13 mouse cellular contexts compared by ENCODE assay signal in the genomic region with DNA sequence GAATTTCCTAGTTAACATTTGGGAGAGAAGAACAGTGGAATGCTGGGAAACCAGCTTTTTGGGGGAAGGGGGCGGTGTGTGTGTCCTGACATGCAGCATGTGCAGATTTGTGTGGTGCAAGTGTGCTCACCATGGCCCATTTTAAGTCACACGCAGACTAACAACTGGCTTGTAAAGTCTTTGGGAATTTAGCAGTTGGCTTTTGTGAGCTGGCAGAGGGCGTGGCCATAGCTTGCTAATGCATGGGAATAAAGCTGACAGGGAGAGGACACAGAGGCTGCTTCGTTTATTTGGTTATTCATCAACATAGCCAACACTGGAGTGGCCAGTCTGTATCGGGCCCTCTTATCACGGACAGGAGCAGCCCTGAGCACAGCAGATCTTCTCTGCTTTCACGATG.
A peak's percentile ranks its signal among the peaks of the same experiment; 100 is the strongest.
DNase-seq lines count a peak whose midpoint lies in the region; ATAC-seq and TF ChIP-seq lines count a peak whose summit lies in the region.
"Had no signal": no experiment of that assay in that cellular context is flagged by ENCODE, and none has a peak within 500 bp of the region (broad histone marks: within the 10 kb centered on the region; RNA-seq: fewer than 3 reads in every experiment).

No protein-coding gene starts in this region.

- peak overlapping the region; percentile 40; the same call in 1 of the 2 replicates for H3K4me2 ChIP-seq in lung, postnatal 0 days (replicated peaks; ENCODE audit: low read depth, low read length)
- H3K4me2 ChIP-seq in kidney, embryonic 15.5 days, result peak overlapping the region; percentile 54

- no peak for TF ChIP-seq CTCF in lung, postnatal 0 days (IDR thresholded peaks at IDR 0.05)
- no peak for TF ChIP-seq CTCF in small intestine, adult 2 months (IDR thresholded peaks at IDR 0.05; ENCODE audit: extremely low read depth, insufficient read length, insufficient replicate concordance, low read depth, low read length)
- no peak for TF ChIP-seq CTCF in cerebellum, adult 2 months (IDR thresholded peaks at IDR 0.05; ENCODE audit: borderline replicate concordance, insufficient read depth, low read depth, low read length)

- no peaks in the 10 kb centered on the region for H3K9me3 ChIP-seq in lung, postnatal 0 days (ENCODE audit: low read length)
- no peaks in the 10 kb centered on the region for H3K9me3 ChIP-seq in kidney, embryonic 15.5 days (replicated peaks)

- no peak overlapping the region for H3K9ac ChIP-seq in lung, postnatal 0 days (replicated peaks; ENCODE audit: low read depth)
- H3K9ac ChIP-seq in kidney, embryonic 15.5 days, result no peak overlapping the region

- no peak for TF ChIP-seq EP300 in lung, postnatal 0 days (IDR thresholded peaks at IDR 0.05)

- H3K27ac ChIP-seq in lung, postnatal 0 days (ENCODE audit: low read length), result no peak overlapping the region
- H3K27ac ChIP-seq in kidney, embryonic 15.5 days, result peak overlapping the region; percentile 65
- no peak overlapping the region for H3K27ac ChIP-seq in small intestine, adult 2 months (ENCODE audit: insufficient read depth, low read depth, low read length)
- H3K27ac ChIP-seq in cerebellum, adult 2 months (ENCODE audit: insufficient read depth, low read length), result no peak overlapping the region

- no peaks in the 10 kb centered on the region for H3K27me3 ChIP-seq in lung, postnatal 0 days (replicated peaks; ENCODE audit: insufficient read depth, low read length)
- H3K27me3 ChIP-seq in kidney, embryonic 15.5 days, result no peaks in the 10 kb centered on the region
- no peaks in the 10 kb centered on the region for H3K27me3 ChIP-seq in small intestine, adult 2 months (ENCODE audit: control insufficient read depth, insufficient read depth, low read length)
- H3K27me3 ChIP-seq in cerebellum, adult 2 months (ENCODE audit: control insufficient read depth, insufficient read depth, low read length), result no peaks in the 10 kb centered on the region

- DNase-seq in frontal cortex, postnatal 14 days (ENCODE audit: low spot score in 2 of 2), result no peak
- DNase-seq in lung, postnatal 0 days (ENCODE audit: low spot score), result peak; percentile 28
- DNase-seq in lung, postnatal 25 days (ENCODE audit: low spot score), result no peak
- DNase-seq in embryo, embryonic 9.5 days (ENCODE audit: extremely low spot score), result no peak
- no peak for DNase-seq in cerebellum, adult 2 months
- DNase-seq: cerebellum, adult 18-20 months; heart, postnatal 14 days; layer of hippocampus, postnatal 36 days; lung, postnatal 4 days had no signal

- 31% methylated on average over 7 of the region's 7 CpGs for WGBS in lung, postnatal 0 days
- WGBS in kidney, embryonic 15.5 days, result 52% methylated on average over 7 of the region's 7 CpGs
- 30% methylated on average over 7 of the region's 7 CpGs for WGBS in small intestine, adult 2 months
- WGBS in cerebellum, adult 2 months, result 74% methylated on average over 7 of the region's 7 CpGs

- H3K4me1 ChIP-seq in lung, postnatal 0 days (ENCODE audit: insufficient read depth, low read depth, low read length), result no peaks in the 10 kb centered on the region; the same call in 1 of the 2 replicates
- peaks cover 19% of the 10 kb centered on the region for H3K4me1 ChIP-seq in kidney, embryonic 15.5 days
- H3K4me1 ChIP-seq in small intestine, adult 2 months (ENCODE audit: control insufficient read depth, insufficient read depth, insufficient read length, low read length), result peaks cover 4% of the 10 kb centered on the region; the same call in 1 of the 2 replicates
- no peaks in the 10 kb centered on the region for H3K4me1 ChIP-seq in cerebellum, adult 2 months (ENCODE audit: control insufficient read depth, insufficient read depth, low read length)

- no peak overlapping the region for H3K4me3 ChIP-seq in lung, postnatal 0 days (ENCODE audit: low read depth, low read length)
- H3K4me3 ChIP-seq in kidney, embryonic 15.5 days (replicated peaks), result 0 out of 2 replicates have a peak overlapping the region, but pooled peaks have one; percentile 26
- H3K4me3 ChIP-seq in small intestine, adult 2 months (ENCODE audit: low read depth, low read length), result 0 out of 2 replicates have a peak overlapping the region, but pooled peaks have one; percentile 3
- H3K4me3 ChIP-seq in cerebellum, adult 2 months (replicated peaks; ENCODE audit: insufficient read depth, low read depth, low read length), result no peak overlapping the region
- H3K4me3 ChIP-seq: erythroblast, embryonic 14.5 days had no signal

- TF ChIP-seq POLR2A in small intestine, adult 2 months (IDR thresholded peaks at IDR 0.05; ENCODE audit: low read depth, low read length), result no peak
- no peak for TF ChIP-seq POLR2A in cerebellum, adult 2 months (IDR thresholded peaks at IDR 0.05; ENCODE audit: borderline replicate concordance, insufficient read depth, low read length)

- ATAC-seq in frontal cortex, adult (ENCODE audit: low TSS enrichment), result peak; percentile 22; the same call in 1 of the 2 replicates
- ATAC-seq in lung, postnatal 0 days, result peak; percentile 35
- peak; percentile 88 for ATAC-seq in kidney, embryonic 15.5 days (replicated peaks; ENCODE audit: low FRiP score)

- no peaks in the 10 kb centered on the region for H3K36me3 ChIP-seq in lung, postnatal 0 days (ENCODE audit: insufficient read depth, low read length)
- H3K36me3 ChIP-seq in kidney, embryonic 15.5 days, result no peaks in the 10 kb centered on the region
- no peaks in the 10 kb centered on the region for H3K36me3 ChIP-seq in small intestine, adult 2 months (ENCODE audit: control insufficient read depth, insufficient read depth, low read length)

Comparison
In these comparisons a context has a peak if more than half of its experiments do, and no peak if none do; other contexts are left out.
1. ATAC-seq: peak in every context shown above with its lines; median percentile 88 in kidney, embryonic 15.5 days; 35 in lung, postnatal 0 days; 22 in frontal cortex, adult.
2. H3K4me3 ChIP-seq: peak in kidney, embryonic 15.5 days (single experiment) and small intestine, adult 2 months (single experiment); none in lung, postnatal 0 days (single experiment) and cerebellum, adult 2 months (single experiment).